Mouse (Mus musculus) heart, postnatal 0 days (tissue): ENCODE data around the gene Nepn. TPM values are rescaled to one million over a fixed set of nuclear protein-coding genes. Genes with fewer than 3 reads are reported as not detected.

ENCODE experiments used
- ATAC-seq: fragments of 200-750 bp; cut with Nextera tagmentation; 2 replicates; pipeline ENCODE4 v1.8.0; 2017; ENCODE audit warnings: low read depth, moderate number of reproducible peaks, moderate library complexity; ENCODE audit not compliant: insufficient read depth
- DNase-seq: peaks from one replicate; pipeline ENCODE4 v3.0.0-alpha.2; 2016; ENCODE audit warnings: low spot score
- H3K27ac ChIP-seq: fragments of 300-500 bp; sonication (generic); 2 replicates; pipeline ENCODE4 v1.5.1; 2014; ENCODE audit warnings: low read depth, mild to moderate bottlenecking
- H3K27me3 ChIP-seq: fragments of 300-500 bp; sonication (generic); 2 replicates; pipeline ENCODE4 v1.6.1; 2014; ENCODE audit warnings: low read length, mixed read lengths; ENCODE audit not compliant: control insufficient read depth, insufficient read depth
- H3K36me3 ChIP-seq: fragments of 300-500 bp; sonication (generic); replicated peaks from 2 replicates; pipeline ENCODE4 v1.6.1; 2014; ENCODE audit warnings: low read length, mixed read lengths; ENCODE audit not compliant: control insufficient read depth, insufficient read depth
- H3K4me1 ChIP-seq: fragments of 300-500 bp; sonication (generic); 2 replicates; pipeline ENCODE4 v1.6.1; 2014; ENCODE audit warnings: antibody characterized with exemption; ENCODE audit not compliant: control insufficient read depth, insufficient read depth
- H3K4me2 ChIP-seq: fragments of 300-500 bp; sonication (generic); 2 replicates; pipeline ENCODE4 v1.6.1; 2014; ENCODE audit warnings: low read depth, mild to moderate bottlenecking, low read length, moderate library complexity
- H3K4me3 ChIP-seq: fragments of 300-500 bp; sonication (generic); 2 replicates; pipeline ENCODE4 v1.5.1; 2014; ENCODE audit warnings: low read depth, low read length
- H3K9ac ChIP-seq: fragments of 300-500 bp; sonication (generic); replicated peaks from 2 replicates; pipeline ENCODE4 v1.6.1; 2014; ENCODE audit warnings: low read depth, low read length, mixed read lengths
- H3K9me3 ChIP-seq: fragments of 300-500 bp; sonication (generic); replicated peaks from 2 replicates; pipeline ENCODE4 v1.6.1; 2016; ENCODE audit warnings: low read length; ENCODE audit not compliant: control insufficient read depth
- CTCF ChIP-seq: IDR thresholded peaks from 2 replicates; pipeline ENCODE4 v1.5.1; 2016; ENCODE audit warnings: antibody characterized with exemption, control low read depth, low read depth
- EP300 ChIP-seq: IDR thresholded peaks from 2 replicates; pipeline ENCODE4 v1.6.1; 2016; ENCODE audit warnings: antibody characterized with exemption, low read depth
- WGBS: fragments of 180-500 bp; shearing (Covaris S2); extraction: QIAGEN DNeasy Blood & Tissue Kit; methylation state at CpG from one replicate; pipeline ENCODE4 v1.1.7; 2014; 5-methylcytosine and 5-hydroxymethylcytosine counted together
- polyA plus RNA-seq: library from polyadenylated mRNA; unstranded; fragments of >200 nt; fragmentation: Nextera tagmentation; extraction: Ambion mirVana; gene quantifications from 2 replicates; pipeline ENCODE4 v1.2.1, GENCODE M21; 2015
- total RNA-seq: library from RNA; depleted of rRNA; stranded (reverse); fragments of >200 nt; gene quantifications from 2 replicates; pipeline ENCODE4 v1.2.3, GENCODE M21; 2014; ENCODE audit warnings: low replicate concordance

Nepn gene
- total and polyA plus RNA-seq, 2 experiments from 2014 or later = not detected

DNA sequence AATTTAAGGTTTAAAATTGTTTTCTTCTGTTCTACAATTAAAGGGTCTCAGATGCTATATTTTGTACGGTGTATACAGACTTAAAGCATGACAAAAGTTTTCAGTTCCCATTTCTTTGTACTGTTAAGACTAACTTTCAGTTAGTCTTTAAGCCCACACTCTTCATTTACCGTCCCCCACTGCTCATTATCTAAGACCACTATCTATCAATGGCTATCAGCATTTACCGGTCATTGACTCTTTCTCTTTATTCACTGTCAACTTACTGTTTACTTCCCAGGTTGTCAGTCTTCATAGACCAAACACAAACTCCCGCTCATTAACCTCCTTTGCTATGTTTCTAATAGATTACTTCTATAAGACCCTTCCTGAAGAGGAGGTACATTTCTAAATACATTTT lies 1.6 kb upstream of the Nepn start:
- H3K4me3 ChIP-seq = no peak overlapping the region
- no peak overlapping the region for H3K27ac ChIP-seq
- TF ChIP-seq CTCF (no peak), EP300 (no peak)
- no peak overlapping the region for H3K9ac ChIP-seq
- H3K9me3 ChIP-seq = no peaks in the 10 kb centered on the region
- DNase-seq (no peak), ATAC-seq (no peak)
- H3K36me3 ChIP-seq = no peaks in the 10 kb centered on the region
- peaks cover 7% of the 10 kb centered on the region; the same call in 1 of the 2 replicates for H3K4me1 ChIP-seq
- no peak overlapping the region for H3K4me2 ChIP-seq
- WGBS = 62% methylated on average over 4 of the region's 4 CpGs
- H3K27me3 ChIP-seq = no peaks in the 10 kb centered on the region

DNA sequence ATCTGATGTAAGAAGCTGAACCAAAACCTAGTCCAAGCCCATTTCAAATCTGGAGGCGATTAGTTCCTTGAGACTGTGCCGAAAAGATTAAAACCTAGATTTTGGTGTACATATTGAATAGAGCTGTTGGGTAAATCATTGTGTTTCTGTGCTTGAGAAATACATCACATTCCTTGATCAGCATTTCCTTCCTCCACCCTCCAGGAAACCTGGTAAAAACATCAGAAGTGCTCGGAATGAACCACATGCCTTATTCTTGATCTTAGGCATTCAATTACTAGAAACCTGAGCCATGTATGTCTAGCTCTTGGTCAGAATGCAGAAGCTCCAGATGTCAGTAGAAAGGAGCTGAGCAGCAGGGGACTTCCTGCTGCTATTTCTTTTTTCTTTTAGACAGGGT lies 666 bp downstream of the Nepn start:
- DNase-seq (no peak), ATAC-seq (no peak)
- Histone ChIP-seq H3K4me1 (no peaks in the 10 kb centered on the region), H3K9ac (no peak overlapping the region), H3K27me3 (no peaks in the 10 kb centered on the region), H3K27ac (peak overlapping the region; percentile 73), H3K36me3 (no peaks in the 10 kb centered on the region), H3K4me2 (no peak overlapping the region), H3K9me3 (no peaks in the 10 kb centered on the region), H3K4me3 (no peak overlapping the region)
- WGBS = 68% methylated on average over 3 of the region's 3 CpGs
- 0 out of 2 replicates have a peak, but pooled peaks have one; percentile 42 for TF ChIP-seq EP300
- no peak for TF ChIP-seq CTCF

DNA sequence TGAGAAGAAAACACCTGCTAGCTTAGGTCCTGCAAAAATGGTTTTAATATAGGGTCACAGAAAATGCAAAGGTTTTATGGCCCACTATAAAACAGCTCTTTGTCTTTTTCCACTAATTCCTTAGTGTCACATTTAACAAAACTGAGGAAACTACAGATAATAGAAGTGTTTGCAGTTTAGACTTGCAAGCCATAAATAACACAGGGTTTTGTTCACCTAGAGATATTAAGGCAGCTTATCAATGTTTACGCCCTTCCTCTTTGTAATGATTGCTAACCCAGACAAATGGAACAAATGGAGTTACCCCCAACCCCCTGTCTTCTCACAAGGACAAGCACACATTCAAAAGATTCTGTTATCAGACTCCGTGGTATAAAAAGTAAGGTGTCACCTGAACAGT lies 2.4 kb downstream of the Nepn start:
- H3K4me1 ChIP-seq = no peaks in the 10 kb centered on the region
- TF ChIP-seq CTCF (no peak), EP300 (no peak)

DNA sequence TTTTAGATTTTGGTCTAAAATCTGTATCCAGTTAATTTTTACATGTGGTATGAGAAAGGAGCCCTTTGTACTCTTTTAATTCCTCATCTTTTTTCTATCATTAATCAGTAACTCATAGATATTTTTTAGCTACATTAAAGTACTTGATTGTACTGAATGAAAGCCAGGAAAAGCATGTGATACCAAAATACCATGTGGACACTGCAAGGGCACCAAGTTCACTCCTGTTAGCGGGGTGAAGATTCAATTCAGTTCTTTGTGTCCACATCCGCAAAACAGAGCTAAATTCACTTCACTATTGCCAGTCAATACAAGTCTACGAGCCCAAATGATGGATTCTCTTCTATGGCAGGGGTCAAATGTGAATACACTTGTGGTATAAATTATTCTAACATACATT lies 7.9 kb downstream of the Nepn start:
- H3K4me2 ChIP-seq = no peak overlapping the region
- TF ChIP-seq EP300 = no peak
- no peak for TF ChIP-seq CTCF
- H3K9me3 ChIP-seq = no peaks in the 10 kb centered on the region
- H3K9ac ChIP-seq = no peak overlapping the region
- no peaks in the 10 kb centered on the region for H3K27me3 ChIP-seq
- ATAC-seq (no peak), DNase-seq (no peak)
- no peak overlapping the region for H3K27ac ChIP-seq
- H3K36me3 ChIP-seq = no peaks in the 10 kb centered on the region
- WGBS = 82% methylated on average over 3 of the region's 3 CpGs
- H3K4me1 ChIP-seq = no peaks in the 10 kb centered on the region
- no peak overlapping the region for H3K4me3 ChIP-seq

More for the DNA sequence above, 2.4 kb downstream of the Nepn start:
- no peak overlapping the region for H3K27ac ChIP-seq
- no peak overlapping the region for H3K4me3 ChIP-seq
- no peaks in the 10 kb centered on the region for H3K36me3 ChIP-seq
- ATAC-seq (no peak), DNase-seq (no peak)
- no peaks in the 10 kb centered on the region for H3K9me3 ChIP-seq
- 50% methylated on average over 2 of the region's 2 CpGs for WGBS
- no peak overlapping the region for H3K9ac ChIP-seq
- H3K4me2 ChIP-seq = no peak overlapping the region
- no peaks in the 10 kb centered on the region for H3K27me3 ChIP-seq

DNA sequence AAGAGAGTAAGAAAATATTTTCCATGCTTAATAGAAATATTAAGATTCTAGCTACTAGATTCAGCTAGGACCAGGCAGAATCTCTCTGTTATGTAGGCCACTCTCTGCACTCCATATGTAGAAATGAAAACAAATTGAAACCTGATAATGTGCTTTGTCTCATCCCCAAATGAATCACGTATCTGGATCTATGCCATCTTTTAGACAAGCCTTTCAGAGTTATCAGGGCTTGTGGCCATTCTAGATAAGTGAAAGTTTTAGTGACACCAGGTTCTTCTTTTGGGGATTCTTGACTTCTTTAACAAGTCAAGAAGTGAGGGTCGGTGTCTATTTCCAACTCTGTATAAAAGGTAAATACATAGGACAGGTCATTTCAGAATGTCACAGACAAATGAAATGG lies 9.9 kb downstream of the Nepn start:
- no peak overlapping the region for H3K4me3 ChIP-seq
- no peak for DNase-seq
- H3K27me3 ChIP-seq = no peaks in the 10 kb centered on the region
- TF ChIP-seq EP300 (no peak), CTCF (no peak)
- WGBS = 60% methylated on average over 2 of the region's 2 CpGs
- H3K27ac ChIP-seq = no peak overlapping the region
- no peaks in the 10 kb centered on the region for H3K36me3 ChIP-seq
- ATAC-seq = no peak
- H3K9ac ChIP-seq = no peak overlapping the region
- H3K9me3 ChIP-seq = no peaks in the 10 kb centered on the region
- H3K4me1 ChIP-seq = no peaks in the 10 kb centered on the region
- H3K4me2 ChIP-seq = no peak overlapping the region

GRCm38 (mm10) chr10:52399722-52400121 lies 10.9 kb downstream of the Nepn start:
- no peak for DNase-seq
- WGBS = 41% methylated on average over 3 of the region's 3 CpGs
- Histone ChIP-seq H3K36me3 (no peaks in the 10 kb centered on the region), H3K4me3 (no peak overlapping the region), H3K9me3 (no peaks in the 10 kb centered on the region), H3K27me3 (no peaks in the 10 kb centered on the region), H3K4me1 (no peaks in the 10 kb centered on the region), H3K4me2 (no peak overlapping the region), H3K27ac (no peak overlapping the region), H3K9ac (no peak overlapping the region)
- TF ChIP-seq EP300 = no peak
- TF ChIP-seq CTCF = no peak
- ATAC-seq = no peak
